28 mouse cellular contexts compared by ENCODE assay signal in the genomic region with DNA sequence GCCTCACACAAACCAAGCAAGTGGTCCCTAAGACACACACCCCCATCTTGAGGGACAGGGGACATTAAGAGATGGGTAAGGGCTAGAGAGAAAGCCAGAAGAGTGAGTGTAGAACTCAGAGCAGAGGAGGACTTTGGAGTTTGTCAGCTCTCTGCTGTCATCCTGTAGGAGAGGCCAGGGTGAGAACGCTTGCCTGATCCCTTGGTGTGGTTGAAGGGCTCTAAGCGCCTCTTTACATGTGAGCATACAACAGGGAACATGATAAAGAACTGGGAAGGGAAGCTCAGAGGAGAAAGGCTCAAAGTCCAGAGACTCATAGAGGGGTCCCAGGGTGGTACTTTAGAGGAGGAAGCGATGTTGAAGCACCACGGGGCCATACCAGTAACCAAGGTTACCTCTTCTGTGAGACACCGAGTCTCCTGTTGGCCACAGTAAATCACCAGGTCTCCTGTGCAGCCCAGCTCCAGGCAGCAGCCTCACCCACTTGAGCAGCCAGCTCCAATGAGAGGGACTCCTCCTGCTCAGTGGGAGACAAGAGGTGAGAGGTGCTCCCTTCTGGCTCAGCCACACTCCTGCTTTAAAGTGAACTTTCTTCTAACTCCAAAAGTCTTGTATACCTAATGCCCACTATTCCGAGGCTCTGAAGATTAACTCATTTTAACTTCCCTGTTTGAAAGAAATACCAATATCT. TPM values are rescaled to one million over a fixed set of nuclear protein-coding genes. Genes with fewer than 3 reads are reported as not detected.
DNase-seq lines count a peak whose midpoint lies in the region; ATAC-seq and TF ChIP-seq lines count a peak whose summit lies in the region.
"Had no signal": no experiment of that assay in that cellular context is flagged by ENCODE, and none has a peak within 500 bp of the region (broad histone marks: within the 10 kb centered on the region; RNA-seq: fewer than 3 reads in every experiment).

No protein-coding gene starts in this region.

- H3K9me3 ChIP-seq in kidney, embryonic 15.5 days (replicated peaks): no peaks in the 10 kb centered on the region
- H3K9me3 ChIP-seq in lung, postnatal 0 days (ENCODE audit: low read length): no peaks in the 10 kb centered on the region
- H3K9me3 ChIP-seq in hindbrain, embryonic 16.5 days (ENCODE audit: control insufficient read depth, low read length): no peaks in the 10 kb centered on the region
- H3K9me3 ChIP-seq: forebrain, embryonic 10.5 days; forebrain, embryonic 13.5 days; heart, embryonic 10.5 days; heart, embryonic 13.5 days; hindbrain, embryonic 15.5 days had no signal

- H3K27ac ChIP-seq in gastrocnemius, adult 2 months: peak overlapping the region; percentile 61
- no peak overlapping the region for H3K27ac ChIP-seq in kidney, embryonic 15.5 days
- no peak overlapping the region for H3K27ac ChIP-seq in lung, postnatal 0 days (ENCODE audit: low read length)
- H3K27ac ChIP-seq in hindbrain, embryonic 16.5 days (ENCODE audit: low read depth, low read length): no peak overlapping the region
- H3K27ac ChIP-seq: forebrain, embryonic 10.5 days; forebrain, embryonic 13.5 days; heart, embryonic 10.5 days; heart, embryonic 13.5 days; hindbrain, embryonic 15.5 days had no signal

- intact Hi-C loops in gastrocnemius, adult 2 months (cut with DNase I): no loop called here

- WGBS in kidney, embryonic 15.5 days: 62% methylated on average over 6 of the region's 6 CpGs
- WGBS in lung, postnatal 0 days: 60% methylated on average over 6 of the region's 6 CpGs
- 93% methylated on average over 6 of the region's 6 CpGs for WGBS in hindbrain, embryonic 16.5 days

- no peak for DNase-seq in gastrocnemius, adult 2 months
- DNase-seq in gastrocnemius, adult 18-20 months (ENCODE audit: low spot score): no peak
- no peak for DNase-seq in kidney, postnatal 10 days
- no peak for DNase-seq in lung, postnatal 0 days (ENCODE audit: low spot score)
- no peak for DNase-seq in lung, adult 18-20 months
- no peak for DNase-seq in urinary bladder, postnatal 10 days (ENCODE audit: low spot score)
- DNase-seq: adrenal gland, adult 8-10 months; adrenal gland, postnatal 25 days; cerebellum, adult 11-12 months; cerebellum, adult 8-10 months; cerebellum, postnatal 10 days; gastrocnemius, postnatal 25 days; heart, adult 18-20 months; heart, postnatal 14 days; heart, postnatal 4 days had no signal

- H3K4me3 ChIP-seq in gastrocnemius, adult 2 months: no peak overlapping the region
- no peak overlapping the region for H3K4me3 ChIP-seq in kidney, embryonic 15.5 days (replicated peaks)
- H3K4me3 ChIP-seq in lung, postnatal 0 days (ENCODE audit: low read depth, low read length): no peak overlapping the region
- no peak overlapping the region for H3K4me3 ChIP-seq in hindbrain, embryonic 16.5 days (ENCODE audit: low read length)
- H3K4me3 ChIP-seq: forebrain, embryonic 10.5 days; forebrain, embryonic 13.5 days; heart, embryonic 10.5 days; heart, embryonic 13.5 days; hindbrain, embryonic 15.5 days had no signal

- no peak overlapping the region for H3K4me2 ChIP-seq in kidney, embryonic 15.5 days
- no peak overlapping the region for H3K4me2 ChIP-seq in lung, postnatal 0 days (replicated peaks; ENCODE audit: low read depth, low read length)
- H3K4me2 ChIP-seq in hindbrain, embryonic 16.5 days (ENCODE audit: low read length): no peak overlapping the region
- H3K4me2 ChIP-seq: forebrain, embryonic 13.5 days; heart, embryonic 13.5 days; hindbrain, embryonic 15.5 days had no signal

- no peak for TF ChIP-seq CTCF in gastrocnemius, adult 2 months (IDR thresholded peaks at IDR 0.05)
- no peak for TF ChIP-seq CTCF in lung, postnatal 0 days (IDR thresholded peaks at IDR 0.05)

- 0 out of 2 replicates have a peak, but pooled peaks cover 9% of the 10 kb centered on the region for H3K4me1 ChIP-seq in kidney, embryonic 15.5 days
- no peaks in the 10 kb centered on the region for H3K4me1 ChIP-seq in lung, postnatal 0 days (ENCODE audit: insufficient read depth, low read depth, low read length)
- no peaks in the 10 kb centered on the region for H3K4me1 ChIP-seq in hindbrain, embryonic 16.5 days (ENCODE audit: control insufficient read depth, insufficient read depth, low read depth, low read length)
- H3K4me1 ChIP-seq: forebrain, embryonic 13.5 days; heart, embryonic 13.5 days; hindbrain, embryonic 15.5 days had no signal

- H3K9ac ChIP-seq in kidney, embryonic 15.5 days: no peak overlapping the region
- no peak overlapping the region for H3K9ac ChIP-seq in lung, postnatal 0 days (replicated peaks; ENCODE audit: low read depth)
- no peak overlapping the region for H3K9ac ChIP-seq in hindbrain, embryonic 16.5 days (ENCODE audit: low read depth, low read length)
- H3K9ac ChIP-seq: forebrain, embryonic 13.5 days; heart, embryonic 13.5 days; hindbrain, embryonic 15.5 days had no signal

- ATAC-seq in kidney, embryonic 15.5 days (replicated peaks; ENCODE audit: low FRiP score): 0 out of 2 replicates have a peak, but pooled peaks have one; percentile 11
- peak; percentile 34; the same call in 1 of the 2 replicates for ATAC-seq in lung, postnatal 0 days
- ATAC-seq in hindbrain, embryonic 16.5 days: no peak
- ATAC-seq: activated CD4-positive, CD25-positive, alpha-beta regulatory T cell, adult 4 months; forebrain, embryonic 13.5 days; forebrain, embryonic 16.5 days had no signal

- no peak for TF ChIP-seq EP300 in lung, postnatal 0 days (IDR thresholded peaks at IDR 0.05)

- H3K36me3 ChIP-seq in kidney, embryonic 15.5 days: no peaks in the 10 kb centered on the region
- H3K36me3 ChIP-seq in lung, postnatal 0 days (ENCODE audit: insufficient read depth, low read length): no peaks in the 10 kb centered on the region
- H3K36me3 ChIP-seq in hindbrain, embryonic 16.5 days (ENCODE audit: control insufficient read depth, insufficient read depth, low read length): no peaks in the 10 kb centered on the region
- H3K36me3 ChIP-seq: forebrain, embryonic 10.5 days; heart, embryonic 10.5 days; heart, embryonic 13.5 days; hindbrain, embryonic 15.5 days had no signal

- H3K27me3 ChIP-seq in kidney, embryonic 15.5 days: no peaks in the 10 kb centered on the region
- H3K27me3 ChIP-seq in lung, postnatal 0 days (replicated peaks; ENCODE audit: insufficient read depth, low read length): no peaks in the 10 kb centered on the region
- H3K27me3 ChIP-seq in hindbrain, embryonic 16.5 days (replicated peaks; ENCODE audit: control insufficient read depth, insufficient read depth, low read length): no peaks in the 10 kb centered on the region
- H3K27me3 ChIP-seq: forebrain, embryonic 13.5 days; heart, embryonic 13.5 days; hindbrain, embryonic 15.5 days had no signal

RNA-seq across cellular contexts. Expression of gene 4933411K16Rik, which starts 4.8 kb away (rescaled TPM):
- total RNA-seq in gastrocnemius, adult 2 months (2021): under 1 TPM; 0.28 to 0.33 TPM
- under 1 TPM; 0.48 to 0.85 TPM for total RNA-seq in gastrocnemius, adult 18-20 months (2021)
- polyA plus RNA-seq in kidney, embryonic 15.5 days (2015; fragmentation: Nextera tagmentation; extraction: Ambion mirVana): 0.54 and 0.62 TPM in 2 replicates
- 0.10 and 0.14 TPM in 2 replicates for polyA plus RNA-seq in lung, postnatal 0 days (2015; fragmentation: Nextera tagmentation; extraction: Ambion mirVana)
- polyA plus RNA-seq in hindbrain, embryonic 16.5 days (2015; fragmentation: Nextera tagmentation; extraction: Ambion mirVana): not detected in 2 replicates
- total RNA-seq: heart, adult 18-20 months had no signal
- polyA plus RNA-seq: activated CD4-positive, CD25-positive, alpha-beta regulatory T cell, adult 4 months; embryonic facial prominence, embryonic 11.5 days; embryonic facial prominence, embryonic 14.5 days; forebrain, embryonic 10.5 days; forebrain, embryonic 13.5 days; forebrain, embryonic 16.5 days; heart, embryonic 13.5 days; heart, embryonic 16.5 days; hindbrain, embryonic 11.5 days had no signal

RNA-seq across cellular contexts. Expression of gene Hoga1, which starts 11.5 kb away (rescaled TPM):
- total RNA-seq in gastrocnemius, adult 2 months (2021): 1 to 10 TPM; 2.9 to 3.1 TPM
- total RNA-seq in gastrocnemius, adult 18-20 months (2021): 1 to 10 TPM; 2.8 to 4.2 TPM
- polyA plus RNA-seq in kidney, embryonic 15.5 days (2015; fragmentation: Nextera tagmentation; extraction: Ambion mirVana): 19.7 and 21.1 TPM in 2 replicates
- 4.9 and 6.4 TPM in 2 replicates for polyA plus RNA-seq in lung, postnatal 0 days (2015; fragmentation: Nextera tagmentation; extraction: Ambion mirVana)
- polyA plus RNA-seq in hindbrain, embryonic 16.5 days (2015; fragmentation: Nextera tagmentation; extraction: Ambion mirVana): 2.0 and 2.4 TPM in 2 replicates
- polyA plus RNA-seq: activated CD4-positive, CD25-positive, alpha-beta regulatory T cell, adult 4 months had no signal

RNA-seq across cellular contexts. Expression of gene Ankrd2, which starts 21.1 kb away (rescaled TPM):
- total RNA-seq in gastrocnemius, adult 2 months (2021): 100 to 1,000 TPM; 154 to 235 TPM
- total RNA-seq in gastrocnemius, adult 18-20 months (2021): 100 to 1,000 TPM; 180 to 360 TPM
- 0.35 TPM in 1 of 2 replicates, not detected in the other for polyA plus RNA-seq in kidney, embryonic 15.5 days (2015; fragmentation: Nextera tagmentation; extraction: Ambion mirVana)
- polyA plus RNA-seq in lung, postnatal 0 days (2015; fragmentation: Nextera tagmentation; extraction: Ambion mirVana): 0.53 and 0.62 TPM in 2 replicates
- polyA plus RNA-seq in hindbrain, embryonic 16.5 days (2015; fragmentation: Nextera tagmentation; extraction: Ambion mirVana): 1.1 and 1.5 TPM in 2 replicates
- total RNA-seq: heart, postnatal 14 days had no signal
- polyA plus RNA-seq: activated CD4-positive, CD25-positive, alpha-beta regulatory T cell, adult 4 months; embryonic facial prominence, embryonic 11.5 days; forebrain, embryonic 10.5 days; heart, embryonic 10.5 days; heart, embryonic 13.5 days; heart, embryonic 16.5 days; hindbrain, embryonic 11.5 days had no signal

RNA-seq across cellular contexts. Expression of gene Morn4, which starts 29.3 kb away (rescaled TPM):
- total RNA-seq in gastrocnemius, adult 2 months (2021): 1 to 10 TPM; 2.2 to 4.4 TPM
- 1 to 10 TPM; 4.0 to 4.5 TPM for total RNA-seq in gastrocnemius, adult 18-20 months (2021)
- polyA plus RNA-seq in kidney, embryonic 15.5 days (2015; fragmentation: Nextera tagmentation; extraction: Ambion mirVana): 29.6 TPM in 2 replicates
- 5.5 and 5.8 TPM in 2 replicates for polyA plus RNA-seq in lung, postnatal 0 days (2015; fragmentation: Nextera tagmentation; extraction: Ambion mirVana)
- polyA plus RNA-seq in hindbrain, embryonic 16.5 days (2015; fragmentation: Nextera tagmentation; extraction: Ambion mirVana): 137 and 139 TPM in 2 replicates
- polyA plus RNA-seq: activated CD4-positive, CD25-positive, alpha-beta regulatory T cell, adult 4 months had no signal

RNA-seq across cellular contexts. Expression of gene Pi4k2a, which starts 33.4 kb away (rescaled TPM):
- total RNA-seq in gastrocnemius, adult 2 months (2021): 10 to 100 TPM; 11.9 to 12.8 TPM
- 10 to 100 TPM; 13.0 to 13.7 TPM for total RNA-seq in gastrocnemius, adult 18-20 months (2021)
- 27.4 and 27.7 TPM in 2 replicates for polyA plus RNA-seq in kidney, embryonic 15.5 days (2015; fragmentation: Nextera tagmentation; extraction: Ambion mirVana)
- polyA plus RNA-seq in lung, postnatal 0 days (2015; fragmentation: Nextera tagmentation; extraction: Ambion mirVana): 24.2 and 24.6 TPM in 2 replicates
- polyA plus RNA-seq in hindbrain, embryonic 16.5 days (2015; fragmentation: Nextera tagmentation; extraction: Ambion mirVana): 9.6 and 23.9 TPM in 2 replicates
